Mouse (Mus musculus) granulocyte monocyte progenitor cell, adult 5-6 weeks (primary cell): Measurements from ENCODE around the gene Pank4. TPM values are rescaled to one million over a fixed set of nuclear protein-coding genes. Genes with fewer than 3 reads are reported as not detected.

Source experiments
- ATAC-seq: replicated peaks from 2 replicates; pipeline ENCODE4 v1.8.0; 2016; ENCODE audit warnings: mild to moderate bottlenecking, moderate TSS enrichment, inconsistent platforms; ENCODE audit not compliant: poor library complexity, severe bottlenecking
- total RNA-seq, 2 experiments: library from RNA; stranded (forward) in 1 of 2; stranded (reverse) in 1 of 2; fragments of 200-712, 200-1000 nt in 1 of 2; fragments of >200 nt in 1 of 2; fragmentation: Nextera tagmentation in 1 of 2; gene quantifications; 2 replicates each; pipeline ENCODE4 v1.2.3; 2014 to 2017

The Pank4 gene
- total RNA-seq, 2 experiments from 2014 or later: 20.8 to 36.3 TPM

DNA sequence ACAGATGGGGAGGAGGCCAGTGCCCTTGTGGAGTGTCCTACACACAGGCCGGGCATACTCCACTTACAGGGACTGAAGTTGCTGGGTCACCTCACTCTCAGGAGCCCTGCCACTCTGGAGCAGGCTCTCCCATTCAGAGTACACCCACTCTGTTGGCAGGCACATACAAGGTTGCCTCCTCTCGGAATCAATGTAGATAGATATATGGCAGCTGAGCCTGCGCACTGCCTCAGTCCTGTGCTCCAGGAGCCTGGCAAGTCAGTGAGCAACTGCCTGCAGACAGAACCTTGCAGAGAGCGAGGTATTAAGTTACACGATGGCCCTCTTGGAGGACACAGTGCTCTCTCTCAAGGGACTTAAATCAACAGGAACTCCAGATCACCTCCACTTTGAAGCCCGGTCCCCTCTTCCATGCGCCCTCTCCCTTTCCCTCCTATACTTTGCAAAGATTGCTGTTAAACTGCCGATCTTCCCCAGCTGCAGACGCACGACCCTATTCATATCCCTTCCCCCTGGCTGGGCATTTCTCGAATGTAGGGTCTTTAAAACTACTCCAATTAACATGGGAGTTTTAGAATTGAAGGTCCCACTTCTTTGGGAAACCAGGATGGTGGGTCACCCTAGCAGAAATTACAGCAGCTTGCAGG, 610 bp upstream of the Pank4 start:
- no peak for ATAC-seq

DNA sequence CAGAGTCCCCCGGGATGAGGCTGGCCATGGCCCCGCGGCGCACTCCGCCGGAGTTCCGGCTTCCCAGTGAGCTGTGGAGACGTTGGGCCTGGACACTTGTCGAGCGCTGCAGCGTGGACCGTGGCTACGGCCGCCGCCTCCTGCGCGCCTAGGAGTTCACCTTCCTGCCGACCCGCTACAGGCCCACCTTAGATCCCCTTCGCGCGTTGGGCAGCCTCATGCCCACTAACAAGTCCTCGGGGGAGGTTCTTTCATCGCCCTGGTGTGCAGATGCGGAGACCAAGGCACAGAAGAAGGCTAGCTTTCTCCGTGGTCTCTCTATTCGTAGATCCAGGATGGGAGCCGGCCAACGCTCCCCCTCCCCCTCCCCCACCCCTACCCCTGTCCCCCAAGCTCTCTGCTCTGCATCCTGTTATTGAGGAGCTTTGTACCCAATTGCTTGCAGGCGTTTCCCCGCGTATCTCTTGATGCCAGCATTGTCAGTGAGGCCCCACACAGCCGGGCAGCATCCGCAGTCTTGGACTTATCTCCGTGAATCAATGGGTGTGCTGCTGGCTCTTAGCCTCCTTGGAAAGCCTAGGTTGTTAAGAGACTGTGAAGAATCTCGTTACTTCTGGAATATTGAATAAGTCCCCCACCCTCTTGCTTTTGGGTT, 785 bp downstream of the Pank4 start:
- 0 out of 2 replicates have a peak, but pooled peaks have one; percentile 1 for ATAC-seq

DNA sequence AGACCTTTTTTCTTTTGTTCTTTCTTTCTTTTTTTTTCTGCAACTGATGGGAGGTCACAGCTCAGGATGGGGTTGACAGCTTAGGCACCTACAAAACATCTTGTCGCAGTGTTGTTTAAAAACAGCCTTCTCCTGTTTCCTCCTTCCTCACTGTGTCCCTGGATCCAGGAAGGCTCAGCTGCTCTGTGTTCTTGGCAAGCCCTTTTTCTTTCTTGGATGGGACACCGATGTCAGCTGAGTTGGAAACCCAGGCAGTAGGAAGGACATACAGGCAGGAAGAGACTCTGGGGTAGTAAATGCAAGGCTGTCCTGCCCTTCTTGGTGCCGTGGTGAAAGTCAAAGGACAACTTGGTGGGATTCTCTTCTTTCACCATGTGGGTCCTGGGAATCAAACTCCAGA, 1.9 kb downstream of the Pank4 start:
- ATAC-seq: no peak

DNA sequence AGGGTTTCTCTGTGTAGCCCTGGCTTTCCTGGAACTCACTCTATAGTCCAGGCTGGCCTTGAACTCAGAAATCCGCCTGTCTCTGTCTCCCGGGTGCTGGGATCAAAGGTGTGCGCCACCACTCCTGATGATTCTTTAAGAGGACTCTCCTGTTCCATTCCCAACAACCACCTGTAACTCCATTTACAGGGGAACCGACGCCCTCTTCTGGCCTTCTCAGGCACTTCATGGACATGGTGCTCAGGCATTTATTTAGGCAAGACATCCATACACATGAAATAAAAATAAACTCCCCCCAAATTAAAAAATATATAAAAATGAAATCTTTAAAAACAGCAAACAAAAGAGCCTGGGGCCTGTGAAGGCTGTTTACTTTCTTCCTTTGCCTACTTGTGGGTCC, 3.2 kb downstream of the Pank4 start:
- ATAC-seq: no peak

DNA sequence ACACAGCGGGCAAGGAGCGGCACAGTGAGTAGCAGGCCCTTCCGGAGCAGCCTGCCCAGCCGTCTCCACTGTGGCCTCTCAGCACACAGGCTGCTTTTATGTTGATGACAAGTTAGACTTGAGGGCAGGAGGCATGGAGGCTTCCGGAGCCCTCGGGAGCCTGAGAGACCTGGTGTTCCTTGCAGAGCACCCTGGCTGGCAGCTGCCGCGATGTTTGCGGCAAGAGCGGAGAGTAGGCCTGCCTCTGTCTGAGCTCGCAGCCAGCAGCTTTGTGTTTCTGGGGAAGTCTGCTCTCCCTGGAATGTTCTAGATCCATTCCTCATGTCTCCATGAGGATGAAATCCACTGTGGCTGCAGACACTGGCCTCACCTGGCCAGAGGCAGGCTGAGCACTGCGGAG, 8.6 kb downstream of the Pank4 start:
- ATAC-seq: no peak

DNA sequence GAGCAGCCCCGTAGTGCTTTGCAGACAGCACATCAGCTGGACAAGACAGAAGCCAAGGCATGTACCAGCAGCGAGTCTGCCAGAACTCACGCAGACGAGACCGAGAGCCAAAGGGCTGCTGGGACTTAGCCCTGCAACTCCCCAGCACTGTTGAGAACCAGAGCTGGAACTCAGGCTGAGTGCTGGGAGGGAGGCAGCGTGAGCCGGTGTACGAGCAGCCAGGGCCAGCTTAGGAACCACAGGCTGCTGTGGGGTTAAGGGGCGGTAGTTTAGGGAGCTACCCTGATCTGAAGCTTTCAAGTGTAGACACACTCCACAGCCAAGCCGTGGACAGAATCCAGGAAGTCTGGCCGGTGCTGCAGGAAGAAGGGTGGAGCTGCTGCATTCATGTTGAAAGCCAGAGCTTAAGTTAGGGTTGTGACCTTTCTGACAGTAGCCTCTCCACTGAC, 10.3 kb downstream of the Pank4 start:
- ATAC-seq: no peak

DNA sequence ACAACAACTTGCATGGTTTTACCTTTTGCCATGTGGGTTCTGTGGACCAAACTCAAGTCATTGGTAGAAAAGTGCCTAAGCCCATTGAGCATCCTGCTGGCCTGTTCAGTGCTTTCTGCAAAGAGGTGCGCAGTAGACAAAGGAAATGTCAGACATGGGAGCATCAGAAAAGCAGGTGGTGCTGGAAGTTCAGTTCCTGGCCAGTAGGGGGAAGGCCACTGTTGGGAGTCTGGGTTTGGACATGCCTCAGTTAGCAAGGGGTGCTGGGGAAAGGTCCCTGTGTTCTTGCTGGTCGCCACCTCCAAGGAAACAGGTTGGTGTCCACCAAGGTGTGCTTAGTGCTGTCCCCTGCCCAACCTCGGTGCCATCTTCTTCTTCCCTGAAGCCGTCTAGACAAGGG, 16.2 kb downstream of the Pank4 start:
- no peak for ATAC-seq

DNA sequence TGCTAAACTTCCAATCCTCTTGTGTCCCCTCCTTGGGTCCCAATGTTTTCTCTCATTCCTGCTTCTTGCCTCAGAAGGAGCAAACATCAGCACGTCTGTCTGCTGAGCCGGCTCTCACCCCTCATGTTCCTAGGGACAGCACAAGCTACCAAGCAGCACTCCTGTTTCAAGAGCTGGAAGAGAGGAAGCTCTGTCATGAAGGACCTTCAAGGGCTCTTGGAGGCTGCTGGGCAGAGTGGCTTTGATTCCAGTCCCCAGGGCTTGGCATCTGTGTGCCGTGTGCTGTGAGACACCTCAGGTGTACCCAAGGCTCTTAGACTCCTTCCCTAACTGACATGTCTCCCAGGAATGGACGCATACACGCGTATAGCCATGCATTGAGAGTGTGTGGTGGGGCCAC, 17.2 kb downstream of the Pank4 start:
- no peak for ATAC-seq

DNA sequence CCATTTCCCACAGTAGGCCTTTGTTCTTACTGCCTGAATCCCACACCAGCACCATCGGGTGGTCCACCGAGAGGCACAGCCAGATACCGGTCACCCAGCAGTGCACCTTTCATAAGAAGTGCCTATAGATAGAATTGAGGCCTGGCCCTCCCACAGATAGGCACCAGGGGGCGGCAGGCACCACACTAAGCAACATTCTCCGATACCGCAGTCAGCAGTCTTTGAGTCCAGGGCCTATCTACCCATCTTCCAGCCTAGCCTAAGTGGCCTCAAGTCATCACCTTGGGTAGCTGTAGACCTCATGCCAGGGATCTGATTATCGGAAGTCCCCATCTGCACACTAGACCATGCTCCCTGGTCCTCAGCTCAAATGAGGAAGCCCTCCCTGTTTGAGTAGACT, 17.6 kb downstream of the Pank4 start:
- peak; percentile 47 for ATAC-seq

DNA sequence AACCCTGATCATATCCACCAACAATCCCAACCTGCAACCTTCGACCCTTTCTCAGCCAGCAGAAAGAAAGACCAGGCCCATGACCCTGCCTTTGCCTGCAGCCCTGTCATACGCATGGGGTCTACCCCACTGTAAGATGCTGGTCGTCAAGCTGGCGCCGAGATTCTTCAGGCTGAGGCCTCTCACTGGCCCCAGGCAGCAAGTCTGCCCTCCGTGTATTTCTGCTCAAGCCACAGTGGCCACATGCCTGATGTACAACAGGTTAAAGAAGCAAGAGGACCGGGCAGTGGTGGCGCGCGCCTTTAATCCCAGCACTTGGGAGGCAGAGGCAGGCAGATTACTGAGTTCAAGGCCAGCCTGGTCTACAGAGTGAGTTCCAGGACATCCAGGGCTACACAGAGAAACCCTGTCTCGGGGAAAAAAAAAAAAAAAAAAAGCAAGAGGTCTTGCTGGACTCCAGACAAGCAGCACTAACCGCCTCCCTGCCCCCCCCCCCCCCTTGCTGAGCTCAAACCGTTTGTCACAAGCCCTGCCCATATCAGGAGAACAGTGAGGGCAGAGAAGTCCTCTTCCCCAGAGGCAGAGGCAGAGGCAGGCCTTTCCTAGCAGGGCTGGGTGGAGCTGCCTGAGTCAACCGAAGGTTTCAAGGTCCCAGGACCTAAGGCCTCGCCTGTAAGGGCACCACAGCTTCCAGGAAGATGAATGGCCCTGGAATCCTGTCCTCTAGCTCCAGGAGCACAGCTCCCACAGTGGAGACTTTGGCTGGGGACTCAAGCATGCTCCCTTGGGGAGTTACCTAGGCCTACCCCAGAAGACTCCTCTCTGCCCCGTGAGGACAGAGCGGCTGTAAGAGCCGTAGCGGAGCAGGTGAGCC, 18.6 kb downstream of the Pank4 start:
- ATAC-seq: no peak

DNA sequence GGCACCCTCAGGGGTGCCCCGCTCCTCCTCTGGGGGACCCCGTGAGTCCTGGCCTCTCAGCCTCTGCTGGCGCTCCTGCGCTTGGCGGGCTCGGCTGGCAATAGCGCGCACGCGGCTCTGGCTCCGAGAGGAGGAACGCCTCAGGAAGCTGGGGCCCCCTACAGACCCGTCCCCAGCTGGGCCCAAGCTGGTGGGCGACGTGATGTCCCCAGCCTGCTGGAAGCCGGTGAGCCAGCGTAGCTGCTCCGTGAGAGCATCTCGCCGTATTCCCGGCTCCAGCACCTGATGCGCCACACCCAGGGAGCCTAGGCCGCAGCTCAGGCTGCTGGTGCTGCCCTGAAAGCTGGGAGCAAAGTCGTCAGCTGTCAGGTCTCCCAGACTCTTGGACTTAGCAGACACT, 19.8 kb downstream of the Pank4 start:
- ATAC-seq: no peak

DNA sequence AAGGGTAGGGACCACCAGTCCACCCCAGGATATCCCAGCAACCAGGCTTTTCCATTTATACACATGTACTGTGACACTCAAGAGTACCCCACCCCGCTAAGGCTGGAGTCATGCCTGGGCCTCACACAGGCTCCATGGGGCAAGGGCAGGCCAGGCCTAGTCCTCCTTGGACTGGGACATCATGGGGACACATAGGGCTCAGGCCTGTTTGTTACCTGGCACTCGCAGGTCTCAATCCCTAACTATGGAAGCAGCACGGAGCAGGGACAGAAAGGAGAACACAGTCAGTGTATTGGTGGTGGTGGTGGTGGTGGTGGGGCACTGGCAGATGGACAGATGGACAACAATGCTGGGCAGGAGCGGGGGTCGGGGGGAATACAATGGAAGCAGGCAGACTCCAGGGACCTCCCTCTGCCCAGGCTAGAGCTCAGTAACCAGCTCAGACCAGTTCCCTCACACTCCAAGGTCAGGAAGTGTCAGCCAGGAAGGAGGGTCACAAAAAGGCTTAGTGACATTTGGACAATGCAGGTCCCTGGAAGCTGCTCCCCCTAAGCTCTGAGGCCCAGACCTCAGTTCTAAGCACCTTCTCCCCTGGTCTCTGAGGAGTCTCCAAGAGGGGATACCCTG, 21.3 kb downstream of the Pank4 start:
- no peak for ATAC-seq

DNA sequence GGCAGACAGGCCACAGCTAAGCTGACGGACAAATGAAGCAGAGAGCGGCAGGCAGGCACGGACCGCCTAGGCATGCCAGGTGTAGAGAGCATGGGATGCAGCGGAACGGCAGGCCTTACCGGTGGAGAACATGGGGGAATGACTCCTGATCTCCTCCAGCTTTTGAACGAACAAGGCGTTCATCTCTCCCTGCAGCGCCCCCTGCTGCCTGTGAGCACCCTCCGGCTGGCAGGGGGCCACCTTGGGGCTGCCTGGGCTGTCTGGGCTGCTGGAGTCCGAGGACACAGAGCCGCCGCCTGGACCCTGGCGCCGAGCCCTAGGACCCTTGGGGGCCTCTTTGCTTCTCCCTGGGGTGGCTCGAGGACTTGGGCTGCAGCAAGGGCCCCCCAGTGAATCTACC, 22.2 kb downstream of the Pank4 start:
- ATAC-seq: peak; percentile 56

DNA sequence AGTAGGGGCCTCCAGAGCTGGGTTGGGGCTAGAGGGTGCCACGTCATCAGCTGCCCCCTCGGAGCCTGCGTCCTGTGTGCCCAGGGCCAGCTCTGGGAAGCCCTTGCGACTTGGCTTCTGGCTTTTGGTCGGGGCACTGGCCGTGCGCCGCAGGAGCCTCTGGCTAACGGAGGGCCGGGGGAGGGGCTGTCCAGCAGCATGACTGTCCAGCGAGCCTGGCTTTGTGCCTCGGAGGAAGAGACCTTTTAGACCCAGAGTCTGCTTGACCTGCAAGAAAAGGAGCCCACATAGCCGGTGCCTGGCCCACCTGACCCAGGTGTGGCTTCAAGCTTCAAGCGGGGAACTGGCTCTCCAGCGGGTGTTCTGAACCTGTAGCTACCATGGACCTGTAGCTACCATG, 22.8 kb downstream of the Pank4 start:
- no peak for ATAC-seq

DNA sequence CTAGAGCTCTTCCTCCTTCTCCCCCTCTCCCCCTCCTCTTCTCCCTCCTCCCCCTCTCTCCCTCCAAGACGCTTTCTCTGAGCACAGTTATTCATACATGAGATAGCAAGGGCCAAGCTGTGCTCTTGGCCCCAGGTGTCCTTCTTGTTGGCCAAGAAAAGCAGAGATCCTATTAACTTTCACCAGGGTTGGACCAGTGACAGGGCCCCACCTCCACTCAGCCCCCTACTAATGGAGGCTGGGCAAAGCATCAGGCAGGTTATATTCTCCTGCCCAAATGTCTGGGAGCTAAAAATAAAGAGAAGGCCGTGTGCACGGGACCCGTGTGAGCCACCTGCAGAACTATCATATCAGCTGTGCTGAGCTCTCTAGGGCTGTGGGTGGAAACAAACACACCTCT, 31.0 kb downstream of the Pank4 start:
- no peak for ATAC-seq

DNA sequence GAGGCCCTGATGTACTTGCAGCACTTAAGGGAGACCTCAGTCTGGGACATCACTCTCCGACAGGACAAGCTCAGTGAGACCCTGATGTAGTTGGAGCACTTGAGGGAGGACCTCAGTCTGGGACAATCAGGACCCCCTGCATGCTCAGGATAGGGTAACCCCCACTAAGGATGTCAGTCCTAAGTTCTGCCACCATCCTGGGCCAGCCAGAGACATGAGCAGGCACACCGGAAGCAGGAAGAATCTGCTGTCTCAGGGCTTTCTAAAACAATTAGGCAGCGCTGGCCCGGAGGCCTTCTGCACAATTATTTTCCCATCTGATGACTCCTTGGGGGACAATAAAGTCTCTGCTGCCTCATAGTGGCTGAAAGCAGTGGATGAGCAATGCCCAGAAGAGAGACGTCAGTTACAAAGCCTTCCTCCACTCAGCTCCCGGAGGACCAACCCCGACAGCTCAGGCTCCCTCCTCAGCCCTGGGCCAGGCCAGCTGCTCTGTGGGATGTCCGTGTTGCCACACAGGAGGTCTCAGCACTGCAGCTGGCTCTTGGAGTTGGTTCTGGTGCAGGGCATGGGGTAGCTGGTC, 32.7 kb downstream of the Pank4 start:
- no peak for ATAC-seq

DNA sequence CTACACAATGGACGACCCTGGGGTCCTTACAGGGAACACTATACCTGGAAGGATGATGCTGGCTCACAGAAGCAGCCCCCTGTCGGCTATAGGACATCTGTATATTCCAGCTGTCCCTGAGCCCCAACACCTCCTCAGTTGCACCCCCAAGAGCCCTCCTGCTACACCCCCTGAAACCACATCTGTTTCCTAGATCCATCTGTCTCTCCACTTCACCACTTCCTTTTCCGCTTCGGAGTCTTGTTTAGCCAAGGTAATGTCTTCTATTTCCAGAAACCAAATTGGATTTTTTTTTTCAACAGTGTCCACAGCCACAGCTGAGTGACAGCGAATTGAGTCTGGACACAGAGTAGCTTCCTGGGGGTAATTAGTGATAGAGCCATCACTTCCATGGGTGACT, 35.5 kb downstream of the Pank4 start:
- peak; percentile 42 for ATAC-seq

DNA sequence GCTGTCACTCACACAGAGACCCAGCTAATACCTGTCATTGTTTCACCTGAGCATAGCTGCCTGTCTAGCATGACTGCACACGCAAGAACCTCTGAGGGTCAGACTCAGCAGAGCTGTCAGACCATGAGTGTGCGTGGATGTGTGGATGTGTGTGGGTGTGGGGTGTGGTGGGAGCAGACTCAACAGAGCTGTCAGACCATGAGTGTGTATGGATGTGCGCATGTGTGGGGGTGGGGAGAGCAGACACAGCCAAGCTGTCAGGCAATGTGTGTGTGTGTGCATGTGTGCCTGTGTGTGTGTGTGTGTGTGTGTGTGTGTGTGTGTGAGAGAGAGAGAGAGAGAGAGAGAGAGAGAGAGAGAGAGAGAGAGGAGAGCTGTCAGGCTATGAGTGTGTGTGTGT, 41.4 kb downstream of the Pank4 start:
- no peak for ATAC-seq

DNA sequence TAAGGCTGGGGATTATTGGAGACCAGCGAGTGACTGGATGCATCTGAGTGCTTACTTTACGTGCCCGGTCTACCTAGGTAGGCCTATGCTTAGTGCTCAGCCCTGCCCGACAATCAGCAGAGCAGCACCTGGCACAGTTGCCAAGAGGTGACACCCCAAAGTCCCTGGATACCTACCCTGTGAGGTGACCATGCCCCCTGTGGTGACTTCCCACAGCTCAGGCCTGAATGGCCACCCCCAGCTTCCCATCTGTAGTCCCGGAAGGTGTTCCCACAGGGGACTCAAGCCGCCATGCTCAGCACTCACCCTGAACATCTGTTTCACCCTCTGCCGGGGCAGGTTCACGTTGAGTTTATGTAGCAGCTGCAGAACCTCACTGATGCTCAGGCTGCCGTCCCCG, 42.4 kb downstream of the Pank4 start:
- no peak for ATAC-seq

DNA sequence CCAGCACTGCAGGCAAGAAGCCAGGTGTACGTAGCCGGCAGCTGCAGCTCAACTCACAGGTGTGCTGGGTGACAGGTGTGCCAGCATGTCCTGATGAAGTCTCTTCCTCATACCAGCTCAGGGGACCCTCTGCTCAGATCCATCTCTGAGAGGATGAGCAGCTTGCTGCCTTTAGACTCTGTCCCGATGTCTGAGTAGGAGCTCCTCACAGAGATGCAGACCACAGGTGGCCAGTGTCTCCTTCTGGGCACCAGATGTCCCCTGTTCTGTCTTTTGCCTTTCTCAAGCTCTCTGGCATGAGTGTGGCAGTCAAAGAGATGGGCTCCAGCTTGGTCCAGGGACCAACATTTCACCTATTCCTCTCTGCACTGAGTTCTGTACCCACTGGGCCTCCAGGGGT, 43.7 kb downstream of the Pank4 start:
- no peak for ATAC-seq

DNA sequence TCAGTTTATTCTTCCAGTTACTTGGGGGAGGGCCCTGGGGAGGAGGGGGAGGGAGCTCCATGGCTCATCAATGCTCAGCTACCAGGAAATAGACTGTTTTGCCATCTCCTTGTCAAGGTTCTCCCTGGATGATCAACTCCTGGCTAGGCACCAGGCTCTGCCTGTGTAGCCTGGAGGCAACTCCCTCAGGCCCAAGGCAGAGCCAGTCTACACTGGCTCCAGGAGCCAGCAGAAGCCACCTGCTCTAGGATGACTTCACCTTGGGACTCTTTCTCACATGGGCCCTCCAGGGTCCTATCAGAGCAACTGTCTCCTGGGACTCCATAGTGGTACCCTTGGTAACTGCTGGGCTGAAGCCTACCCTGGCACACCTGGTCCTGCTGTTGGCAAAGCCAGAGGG, 44.2 kb downstream of the Pank4 start:
- no peak for ATAC-seq
